21 mouse cellular contexts compared by ENCODE assay signal in the genomic region with DNA sequence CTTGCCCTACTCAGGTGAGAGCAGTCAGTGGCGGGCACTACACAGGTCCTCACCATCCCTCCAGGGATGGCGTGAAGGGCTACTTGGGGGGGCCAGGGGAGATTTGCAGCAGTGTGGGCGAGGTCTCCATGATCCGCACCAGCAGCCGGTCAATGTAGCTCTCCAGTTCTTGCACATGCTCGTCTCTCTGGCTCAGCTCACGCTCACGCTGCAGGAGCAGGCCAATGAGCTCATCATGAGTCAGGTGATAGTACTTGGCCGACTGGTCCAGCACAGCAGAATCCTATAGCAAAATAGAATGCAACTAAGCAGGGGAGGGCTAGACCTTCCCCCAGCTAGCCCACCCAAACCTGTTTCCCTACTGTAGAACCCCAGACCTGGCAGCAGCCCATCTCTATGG. TPM values are rescaled to one million over a fixed set of nuclear protein-coding genes. Genes with fewer than 3 reads are reported as not detected.
DNase-seq lines count a peak whose midpoint lies in the region; ATAC-seq and TF ChIP-seq lines count a peak whose summit lies in the region.
"Had no signal": no experiment of that assay in that cellular context is flagged by ENCODE, and none has a peak within 500 bp of the region (broad histone marks: within the 10 kb centered on the region; RNA-seq: fewer than 3 reads in every experiment).

No protein-coding gene starts in this region.

- H3K27ac ChIP-seq in kidney, adult 2 months (ENCODE audit: insufficient read depth, low read depth, low read length): no peak overlapping the region
- H3K27ac ChIP-seq: embryonic facial prominence, embryonic 12.5 days; hindbrain, embryonic 15.5 days; liver, embryonic 13.5 days; midbrain, embryonic 12.5 days had no signal

- no peak for ATAC-seq in cerebellum, adult (ENCODE audit: insufficient number of reproducible peaks, low FRiP score, low TSS enrichment)

- no peak overlapping the region for H3K4me3 ChIP-seq in kidney, adult 2 months (ENCODE audit: insufficient read depth, low read depth, low read length)
- H3K4me3 ChIP-seq: embryonic facial prominence, embryonic 12.5 days; hindbrain, embryonic 15.5 days; liver, embryonic 13.5 days; midbrain, embryonic 12.5 days had no signal

- H3K27me3 ChIP-seq in kidney, adult 2 months (replicated peaks; ENCODE audit: control insufficient read depth, insufficient read depth, low read length): no peaks in the 10 kb centered on the region
- H3K27me3 ChIP-seq: hindbrain, embryonic 15.5 days had no signal

- DNase-seq in cerebellum, adult 18-20 months: peak; percentile 40 to 41
- peak; percentile 4 for DNase-seq in kidney, adult 9 months
- DNase-seq in kidney, adult 2 months: no peak
- DNase-seq in right cerebral cortex, adult 18-20 months: peak; percentile 70
- no peak for DNase-seq in right cerebral cortex, postnatal 14 days
- peak; percentile 56 to 63 for DNase-seq in right cerebral cortex, postnatal 36 days (ENCODE audit: low spot score in 2 of 2)
- no peak for DNase-seq in natural killer cell, adult 2 months (ENCODE audit: low spot score in 2 of 2)
- DNase-seq: adrenal gland, postnatal 10 days; cerebellum, postnatal 14 days; gastrocnemius, postnatal 10 days; kidney, adult 8-10 months; kidney, postnatal 14 days; liver, embryonic 13.5 days; lung, embryonic 14.5 days; thymus, adult 18-20 months; thymus, postnatal 36 days had no signal

- H3K36me3 ChIP-seq in kidney, adult 2 months (ENCODE audit: control insufficient read depth, insufficient read depth, low read length): no peaks in the 10 kb centered on the region
- H3K36me3 ChIP-seq: G1E; liver, embryonic 13.5 days had no signal

- peaks cover 3% of the 10 kb centered on the region; the same call in 1 of the 2 replicates for H3K4me1 ChIP-seq in kidney, adult 2 months (ENCODE audit: control insufficient read depth, insufficient read depth, low read length)

- no peak for TF ChIP-seq POLR2A in kidney, adult 2 months (IDR thresholded peaks at IDR 0.05; ENCODE audit: low read depth, low read length)

- whole genome bisulfite sequencing in kidney, adult 2 months: 85% methylated on average over 9 of the region's 9 CpGs

- TF ChIP-seq CTCF in kidney, adult 2 months (conservative IDR thresholded peaks at IDR 0.05; ENCODE audit: insufficient read depth, insufficient read length, low read depth, low read length): no peak

RNA-seq across cellular contexts. Expression of a gene that starts 3.7 kb away (rescaled TPM):
- polyA plus RNA-seq in kidney, adult 2 months (2012; rRNA removed): 23.6 and 25.8 TPM in 2 replicates

RNA-seq across cellular contexts. Expression of a gene that starts 37.5 kb away (rescaled TPM):
- 56.8 and 63.6 TPM in 2 replicates for polyA plus RNA-seq in kidney, adult 2 months (2012; rRNA removed)
- polyA plus RNA-seq: G1E had no signal

Comparison
In these comparisons a context has a peak if more than half of its experiments do, and no peak if none do; other contexts are left out.
1. DNase-seq: peak in cerebellum, adult 18-20 months (2 of 2), kidney, adult 9 months (single experiment), right cerebral cortex, adult 18-20 months (single experiment) and right cerebral cortex, postnatal 36 days (2 of 2); none in kidney, adult 2 months (single experiment), right cerebral cortex, postnatal 14 days (single experiment) and natural killer cell, adult 2 months (0 of 2).